Mouse (Mus musculus): ENCODE results near the gene Lce3e.

Lce3e gene

DNA sequence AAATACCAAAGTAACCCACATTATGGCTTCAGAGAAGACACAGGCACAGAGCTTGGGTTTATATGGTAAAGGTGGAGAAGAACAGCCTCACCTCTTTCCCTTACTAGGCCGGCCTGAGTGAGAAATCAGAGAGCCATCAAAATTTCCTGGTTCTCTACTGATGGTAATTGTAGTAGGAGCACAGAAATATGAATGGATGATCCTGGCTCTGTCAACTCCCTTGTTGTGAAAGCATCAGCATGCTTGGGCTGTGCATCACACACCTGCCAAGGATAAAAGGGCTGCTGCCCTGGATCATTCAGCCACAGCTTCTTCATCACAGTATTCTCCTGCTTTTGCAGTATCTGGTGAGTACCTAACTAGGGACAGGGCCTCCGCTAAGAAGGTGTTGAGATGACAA is at the start of gene Lce3e:
Gene Lce3e (plus strand): TSS at position 301 of the 400 bp plus-strand sequence.
- DNase-seq: no peak

GRCm38 (mm10) chr3:92920364-92920763 is 46.5 kb upstream of the Lce3e start:
- no peak for DNase-seq

DNA sequence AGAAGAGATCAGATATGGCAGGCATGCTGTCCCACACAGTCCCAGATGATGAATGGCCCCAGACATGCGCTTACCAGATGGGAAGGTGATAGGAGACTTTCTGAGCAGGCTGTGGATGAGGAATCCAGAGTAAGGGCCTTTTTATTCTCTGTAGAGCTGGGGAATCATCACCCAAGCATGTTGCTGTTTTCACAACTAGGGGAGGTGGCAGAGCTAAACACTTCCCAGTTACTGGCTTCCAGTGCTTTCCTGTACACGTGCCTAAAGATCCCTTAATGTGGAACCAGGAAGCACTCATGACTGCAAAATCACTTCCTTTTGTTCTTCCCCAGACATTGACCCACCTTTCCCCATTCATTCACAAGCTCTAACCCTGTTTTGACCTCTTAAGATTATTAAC is 40.7 kb upstream of the Lce3e start, which contains the start of gene Lce3a:
Gene Lce3a (minus strand): TSS at position 101 of the 400 bp plus-strand sequence.
- no peak for DNase-seq

DNA sequence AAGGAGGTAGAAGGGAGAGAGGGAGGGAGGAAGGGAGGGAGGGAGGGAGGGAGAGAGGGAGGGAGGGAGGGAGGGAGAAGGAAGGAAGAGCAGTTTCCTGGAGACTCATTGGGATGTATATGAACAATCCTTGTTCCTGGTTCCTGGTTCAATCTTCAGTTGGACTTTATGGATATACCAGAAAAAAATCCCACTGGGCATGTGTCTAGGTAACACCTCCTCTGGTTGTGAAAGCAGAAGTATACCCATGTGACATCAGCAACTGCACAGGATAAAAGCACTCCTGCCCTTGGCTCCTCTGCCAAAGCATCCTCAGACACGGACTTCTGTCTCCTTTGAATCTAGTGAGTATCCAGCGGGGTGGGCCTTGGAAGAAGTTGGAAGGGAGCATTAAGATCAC is 34.2 kb upstream of the Lce3e start, which contains the start of gene Lce3b:
Gene Lce3b (plus strand): TSS at position 301 of the 400 bp plus-strand sequence.
- no peak for DNase-seq

- DNase-seq: no peak
These were observed 22.7 kb upstream of the Lce3e start, which contains the start of gene Lce3c for GRCm38 (mm10) chr3:92944186-92944585. TSS of gene Lce3c (plus strand) at chr3:92944486.

GRCm38 (mm10) chr3:92957090-92957489 is 9.8 kb upstream of the Lce3e start, which contains the start of gene Lce3d:
TSS of gene Lce3d (plus strand) at chr3:92957390.
- no peak for DNase-seq

- no peak for DNase-seq
These were observed 11.6 kb downstream of the Lce3e start for GRCm38 (mm10) chr3:92978484-92978883.

- no peak for DNase-seq
These were observed 25.1 kb downstream of the Lce3e start, which contains the start of gene Lce3f for GRCm38 (mm10) chr3:92991926-92992325. TSS of gene Lce3f (plus strand) at chr3:92992226.

DNA sequence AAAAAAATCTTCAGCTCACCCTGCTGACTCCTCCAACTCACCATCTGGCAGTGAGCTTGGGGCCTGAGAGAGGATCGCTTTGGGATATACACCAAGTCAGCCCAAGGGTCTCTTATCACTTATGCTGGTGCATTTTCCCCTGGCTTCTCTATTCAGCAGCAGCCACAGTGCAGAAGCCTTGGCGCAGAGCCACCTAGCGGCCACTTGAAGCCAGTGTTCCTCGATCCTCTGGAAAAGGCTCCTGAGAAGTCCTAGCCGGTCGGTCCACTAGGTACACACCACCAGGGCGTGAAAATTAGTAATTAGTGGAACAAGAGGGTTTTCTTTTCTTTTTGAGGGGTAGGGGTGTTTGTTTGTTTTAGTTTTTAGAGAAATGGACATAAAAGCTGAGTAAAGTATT is 31.8 kb downstream of the Lce3e start:
- DNase-seq: peak; percentile 70

DNA sequence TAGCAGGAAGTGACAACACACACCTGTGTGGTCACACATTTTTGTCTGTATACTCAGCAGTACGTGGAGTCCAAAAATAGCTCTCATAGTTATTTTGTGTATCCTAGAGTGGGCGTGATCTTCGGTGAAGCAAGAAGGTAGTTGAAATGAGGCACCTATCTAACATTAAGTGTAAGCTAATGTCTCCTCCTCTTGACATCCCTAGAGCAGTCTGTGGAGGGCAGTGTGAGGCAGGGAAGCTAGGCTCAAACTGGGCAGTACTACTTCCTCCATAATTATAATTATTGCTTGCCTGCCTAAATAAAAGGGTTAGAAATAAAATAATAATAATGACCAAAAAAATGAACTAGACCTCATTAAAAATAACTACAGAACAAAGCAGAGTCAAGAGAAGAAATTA is 33.8 kb downstream of the Lce3e start:
- DNase-seq: no peak

- DNase-seq: no peak
These were observed 36.0 kb downstream of the Lce3e start for GRCm38 (mm10) chr3:93002843-93003242.

GRCm38 (mm10) chr3:93014378-93014801 is 47.5 kb downstream of the Lce3e start:
- DNase-seq: peak; percentile 59

- no peak for DNase-seq
These were observed 48.0 kb downstream of the Lce3e start for GRCm38 (mm10) chr3:93014871-93015270.

GRCm38 (mm10) chr3:93015460-93016104 is 48.7 kb downstream of the Lce3e start, which contains the start of gene Crct1:
TSS of gene Crct1 (minus strand) at chr3:93015687.
- DNase-seq: no peak
